Mouse (Mus musculus) lung, embryonic 15.5 days (tissue): ENCODE data around the gene Olfr1023. TPM values are rescaled to one million over a fixed set of nuclear protein-coding genes. Genes with fewer than 3 reads are reported as not detected.

ENCODE experiments used
- ATAC-seq: fragments of 200-750 bp; cut with Nextera tagmentation; 2 replicates; pipeline ENCODE4 v1.8.0; 2017; ENCODE audit warnings: moderate number of reproducible peaks, borderline replicate concordance; ENCODE audit not compliant: low FRiP score, low TSS enrichment; ENCODE audit errors: extremely low read depth
- H3K27ac ChIP-seq: fragments of 300-500 bp; sonication (generic); 2 replicates; pipeline ENCODE4 v1.5.1; 2015; ENCODE audit warnings: moderate library complexity, mild to moderate bottlenecking, inconsistent platforms
- H3K27me3 ChIP-seq: fragments of 300-500 bp; sonication (generic); 2 replicates; pipeline ENCODE4 v1.6.1; 2015; ENCODE audit warnings: inconsistent platforms
- H3K36me3 ChIP-seq: fragments of 300-500 bp; sonication (generic); 2 replicates; pipeline ENCODE4 v1.6.1; 2015; ENCODE audit warnings: inconsistent platforms
- H3K4me1 ChIP-seq: fragments of 300-500 bp; sonication (generic); 2 replicates; pipeline ENCODE4 v1.6.1; 2015; ENCODE audit warnings: inconsistent platforms
- H3K4me2 ChIP-seq: fragments of 300-500 bp; sonication (generic); 2 replicates; pipeline ENCODE4 v1.6.1; 2015; ENCODE audit warnings: inconsistent platforms, mild to moderate bottlenecking, moderate library complexity
- H3K4me3 ChIP-seq: fragments of 300-500 bp; sonication (generic); 2 replicates; pipeline ENCODE4 v1.5.1; 2015; ENCODE audit warnings: mild to moderate bottlenecking, inconsistent platforms
- H3K9ac ChIP-seq: fragments of 300-500 bp; sonication (generic); 2 replicates; pipeline ENCODE4 v1.6.1; 2015; ENCODE audit warnings: inconsistent platforms
- H3K9me3 ChIP-seq: fragments of 300-500 bp; sonication (generic); 2 replicates; pipeline ENCODE4 v1.6.1; 2016; ENCODE audit warnings: inconsistent platforms
- WGBS: fragments of 180-500 bp; shearing (Covaris S2); methylation state at CpG from one replicate; pipeline ENCODE4 v1.1.7; 2015; 5-methylcytosine and 5-hydroxymethylcytosine counted together
- polyA plus RNA-seq: library from polyadenylated mRNA; unstranded; fragments of >200 nt; fragmentation: Nextera tagmentation; extraction: Ambion mirVana; gene quantifications from 2 replicates; pipeline ENCODE4 v1.2.1, GENCODE M21; 2015

The Olfr1023 gene
- not detected in 2 replicates for polyA plus RNA-seq

GRCm38 (mm10) chr2:85885340-85885739, at the start of gene Olfr1023:
Gene Olfr1023, plus strand, starts transcription at chr2:85885640.
- no peaks in the 10 kb centered on the region for H3K36me3 ChIP-seq
- no peak for ATAC-seq
- no peak within 1 kb of the TSS for H3K9ac ChIP-seq
- H3K4me3 ChIP-seq, result no peak within 1 kb of the TSS
- no peak within 1 kb of the TSS for H3K27ac ChIP-seq
- no peaks in the 10 kb centered on the region for H3K4me1 ChIP-seq
- H3K9me3 ChIP-seq, result no peaks in the 10 kb centered on the region
- no peak within 1 kb of the TSS for H3K4me2 ChIP-seq
- 66% methylated on average over 2 of the region's 2 CpGs for WGBS
- H3K27me3 ChIP-seq, result no peaks in the 10 kb centered on the region

GRCm38 (mm10) chr2:85845383-85845782, 40.1 kb upstream of the Olfr1023 start, which contains the start of gene Olfr1019:
Gene Olfr1019, minus strand, starts transcription at chr2:85845483.
- Histone ChIP-seq H3K27me3 (no peaks in the 10 kb centered on the region), H3K9ac (no peak within 1 kb of the TSS), H3K4me2 (no peak within 1 kb of the TSS), H3K9me3 (no peaks in the 10 kb centered on the region), H3K4me3 (no peak within 1 kb of the TSS), H3K27ac (no peak within 1 kb of the TSS), H3K36me3 (no peaks in the 10 kb centered on the region), H3K4me1 (no peaks in the 10 kb centered on the region)
- no peak for ATAC-seq

- no peak within 1 kb of the TSS for H3K4me3 ChIP-seq
- 81% methylated on average over 1 of the region's 1 CpGs for WGBS
- no peaks in the 10 kb centered on the region for H3K4me1 ChIP-seq
- no peak within 1 kb of the TSS for H3K9ac ChIP-seq
- no peak within 1 kb of the TSS for H3K27ac ChIP-seq
- H3K36me3 ChIP-seq, result no peaks in the 10 kb centered on the region
- ATAC-seq, result no peak
- no peak within 1 kb of the TSS for H3K4me2 ChIP-seq
- no peaks in the 10 kb centered on the region for H3K27me3 ChIP-seq
- no peaks in the 10 kb centered on the region for H3K9me3 ChIP-seq
Measured at GRCm38 (mm10) chr2:85846730-85847129, 38.7 kb upstream of the Olfr1023 start, which contains the start of gene Olfr1020. Gene Olfr1020, plus strand, starts transcription at chr2:85847030.

GRCm38 (mm10) chr2:85868294-85868693, 17.1 kb upstream of the Olfr1023 start, which contains the start of gene Olfr1022:
Gene Olfr1022, plus strand, starts transcription at chr2:85868594.
- H3K4me1 ChIP-seq, result no peaks in the 10 kb centered on the region
- no peak within 1 kb of the TSS for H3K9ac ChIP-seq
- no peaks in the 10 kb centered on the region for H3K36me3 ChIP-seq
- H3K4me2 ChIP-seq, result no peak within 1 kb of the TSS
- no peaks in the 10 kb centered on the region for H3K9me3 ChIP-seq
- H3K27ac ChIP-seq, result no peak within 1 kb of the TSS
- H3K4me3 ChIP-seq, result no peak within 1 kb of the TSS
- no peak for ATAC-seq
- 25% methylated on average over 2 of the region's 2 CpGs for WGBS
- H3K27me3 ChIP-seq, result no peaks in the 10 kb centered on the region

- 76% methylated on average over 3 of the region's 3 CpGs for WGBS
Measured at GRCm38 (mm10) chr2:85904952-85905351, 19.5 kb downstream of the Olfr1023 start, which contains the start of gene Olfr1024. Gene Olfr1024, minus strand, starts transcription at chr2:85905052.

GRCm38 (mm10) chr2:85913197-85913596, 27.8 kb downstream of the Olfr1023 start:
- no peaks in the 10 kb centered on the region for H3K4me1 ChIP-seq
- H3K4me2 ChIP-seq, result no peak overlapping the region
- no peaks in the 10 kb centered on the region for H3K9me3 ChIP-seq
- H3K4me3 ChIP-seq, result no peak overlapping the region
- no peak overlapping the region for H3K9ac ChIP-seq
- H3K36me3 ChIP-seq, result no peaks in the 10 kb centered on the region
- no peak for ATAC-seq
- no peak overlapping the region for H3K27ac ChIP-seq
- H3K27me3 ChIP-seq, result no peaks in the 10 kb centered on the region

More at GRCm38 (mm10) chr2:85904952-85905351, 19.5 kb downstream of the Olfr1023 start, which contains the start of gene Olfr1024:
- Histone ChIP-seq H3K27ac (no peak within 1 kb of the TSS), H3K27me3 (no peaks in the 10 kb centered on the region), H3K36me3 (no peaks in the 10 kb centered on the region), H3K9ac (no peak within 1 kb of the TSS), H3K9me3 (no peaks in the 10 kb centered on the region), H3K4me2 (no peak within 1 kb of the TSS), H3K4me1 (no peaks in the 10 kb centered on the region), H3K4me3 (no peak within 1 kb of the TSS)
- ATAC-seq, result no peak

GRCm38 (mm10) chr2:85914893-85915292, 29.5 kb downstream of the Olfr1023 start, which contains the start of gene Olfr1025-ps1:
Gene Olfr1025-ps1, plus strand, starts transcription at chr2:85915193.
- no peak within 1 kb of the TSS for H3K4me3 ChIP-seq
- no peaks in the 10 kb centered on the region for H3K9me3 ChIP-seq
- no peak within 1 kb of the TSS for H3K27ac ChIP-seq
- H3K9ac ChIP-seq, result no peak within 1 kb of the TSS
- no peaks in the 10 kb centered on the region for H3K27me3 ChIP-seq
- 46% methylated on average over 1 of the region's 1 CpGs for WGBS
- H3K4me1 ChIP-seq, result no peaks in the 10 kb centered on the region
- no peaks in the 10 kb centered on the region for H3K36me3 ChIP-seq
- no peak for ATAC-seq
- H3K4me2 ChIP-seq, result no peak within 1 kb of the TSS

GRCm38 (mm10) chr2:85921258-85921657, 35.8 kb downstream of the Olfr1023 start, which contains the start of gene Olfr1026:
Gene Olfr1026, plus strand, starts transcription at chr2:85921558.
- Histone ChIP-seq H3K27me3 (no peaks in the 10 kb centered on the region), H3K4me3 (no peak within 1 kb of the TSS), H3K36me3 (no peaks in the 10 kb centered on the region), H3K4me1 (no peaks in the 10 kb centered on the region), H3K27ac (no peak within 1 kb of the TSS), H3K9ac (no peak within 1 kb of the TSS), H3K4me2 (no peak within 1 kb of the TSS), H3K9me3 (no peaks in the 10 kb centered on the region)
- WGBS, result 76% methylated on average over 3 of the region's 3 CpGs
- no peak for ATAC-seq

Other genes with a start within 250 kb of the Olfr1023 start
- gene Olfr1002, start 234.9 kb upstream of the Olfr1023 start, polyA plus RNA-seq, result not detected in 2 replicates
- gene Olfr154, start 221.2 kb upstream of the Olfr1023 start, polyA plus RNA-seq, result not detected in 2 replicates
- not detected in 2 replicates for gene Olfr1006, start 206.9 kb upstream of the Olfr1023 start, polyA plus RNA-seq
- not detected in 2 replicates for gene Olfr1008, start 196.2 kb upstream of the Olfr1023 start, polyA plus RNA-seq
- not detected in 2 replicates for gene Olfr1009, start 170.2 kb upstream of the Olfr1023 start, polyA plus RNA-seq
- gene Olfr1012, start 122.9 kb upstream of the Olfr1023 start, polyA plus RNA-seq, result not detected in 2 replicates
- not detected in 2 replicates for gene Olfr1013, start 118.5 kb upstream of the Olfr1023 start, polyA plus RNA-seq
- gene Olfr1014, start 112.9 kb upstream of the Olfr1023 start, polyA plus RNA-seq, result not detected in 2 replicates
- not detected in 2 replicates for gene Olfr1015, start 103.6 kb upstream of the Olfr1023 start, polyA plus RNA-seq
- gene Olfr1016, start 83.1 kb upstream of the Olfr1023 start, polyA plus RNA-seq, result not detected in 2 replicates
- gene Olfr1018, start 67.2 kb upstream of the Olfr1023 start, polyA plus RNA-seq, result not detected in 2 replicates
- gene Olfr1019, start 40.2 kb upstream of the Olfr1023 start, polyA plus RNA-seq, result not detected in 2 replicates
- gene Olfr1020, start 38.6 kb upstream of the Olfr1023 start, polyA plus RNA-seq, result not detected in 2 replicates
- not detected in 2 replicates for gene Olfr1022, start 17.0 kb upstream of the Olfr1023 start, polyA plus RNA-seq
- not detected in 2 replicates for gene Olfr1024, start 19.4 kb downstream of the Olfr1023 start, polyA plus RNA-seq
- not detected in 2 replicates for gene Olfr1025-ps1, start 29.6 kb downstream of the Olfr1023 start, polyA plus RNA-seq
- not detected in 2 replicates for gene Olfr1026, start 35.9 kb downstream of the Olfr1023 start, polyA plus RNA-seq
- not detected in 2 replicates for gene Olfr1028, start 64.8 kb downstream of the Olfr1023 start, polyA plus RNA-seq
- gene Olfr1029, start 88.3 kb downstream of the Olfr1023 start, polyA plus RNA-seq, result not detected in 2 replicates
- not detected in 2 replicates for gene Olfr1030, start 93.6 kb downstream of the Olfr1023 start, polyA plus RNA-seq
- not detected in 2 replicates for gene Olfr1031, start 104.7 kb downstream of the Olfr1023 start, polyA plus RNA-seq
- gene Olfr1032, start 119.9 kb downstream of the Olfr1023 start, polyA plus RNA-seq, result not detected in 2 replicates
- 2.3 and 3.1 TPM in 2 replicates for gene Olfr1033, start 135.0 kb downstream of the Olfr1023 start, polyA plus RNA-seq
- not detected in 2 replicates for gene Olfr1034, start 160.2 kb downstream of the Olfr1023 start, polyA plus RNA-seq
- gene Olfr1036, start 188.4 kb downstream of the Olfr1023 start, polyA plus RNA-seq, result not detected in 2 replicates
- gene Olfr1037, start 201.7 kb downstream of the Olfr1023 start, polyA plus RNA-seq, result not detected in 2 replicates